Mouse (Mus musculus) liver, adult 2 months (tissue): ENCODE measurements at regions not wholly inside any gene's neighbourhood (a gene's known extent, or its start where the extent isn't known, plus 50 kb on each side); places are given as distances from the start of the nearest gene placed in this dataset.

Experiments
- CTCF ChIP-seq: fragments of 200-500 bp; IDR thresholded peaks from 2 replicates; pipeline ENCODE4 v1.5.1; 2011; ENCODE audit warnings: low read depth, low read length, control low read depth
- POLR2A ChIP-seq: fragments of 200-500 bp; IDR thresholded peaks from 2 replicates; pipeline ENCODE4 v1.6.1; 2011; ENCODE audit warnings: low read length, control low read depth; ENCODE audit not compliant: insufficient read depth; ENCODE audit errors: extremely low read depth

GRCm38 (mm10) chr10:92548875-92549586 is 173.2 kb downstream of the Nedd1 start:
- no peak for TF ChIP-seq CTCF
- no peak for TF ChIP-seq POLR2A
